Comparison of ENCODE assay signal across 11 mouse cellular contexts in the genomic region with DNA sequence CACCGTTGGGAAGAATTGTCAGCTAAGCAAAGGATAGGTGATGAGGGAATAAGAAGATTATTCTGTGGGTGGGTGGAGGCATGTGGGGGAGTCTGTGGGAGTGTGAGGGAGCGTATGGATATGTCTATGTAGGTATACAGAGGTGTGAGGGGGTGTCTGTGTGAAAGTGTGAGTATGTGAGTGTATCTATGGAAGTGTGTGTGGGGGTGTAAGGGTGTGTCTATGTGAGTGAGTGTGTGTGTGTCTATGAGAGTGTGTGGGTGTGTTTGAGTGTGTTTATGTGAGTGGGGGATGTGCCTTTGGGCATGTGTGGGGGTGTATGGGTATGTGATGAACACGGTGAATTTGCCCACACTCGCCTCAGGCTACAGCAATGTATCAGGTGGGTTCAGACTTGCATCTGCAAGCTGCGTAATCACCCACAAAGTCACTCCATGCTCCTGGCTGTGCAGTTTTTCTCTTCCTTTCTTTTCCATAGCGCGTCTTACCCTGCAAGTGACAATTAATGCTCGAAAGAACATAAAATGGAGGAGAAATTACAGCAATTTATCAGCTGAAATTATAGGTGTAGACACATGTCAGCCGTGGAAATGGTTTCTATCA.
"Had no signal": no experiment of that assay in that cellular context is flagged by ENCODE, and none has a peak within 500 bp of the region (broad histone marks: within the 10 kb centered on the region; RNA-seq: fewer than 3 reads in every experiment).

No protein-coding gene starts in this region.

- H3K9me3 ChIP-seq: kidney, embryonic 15.5 days; limb, embryonic 10.5 days; liver, embryonic 15.5 days; midbrain, embryonic 15.5 days had no signal

- ATAC-seq: lung, postnatal 0 days; midbrain, embryonic 15.5 days had no signal

- H3K27ac ChIP-seq: kidney, embryonic 15.5 days; limb, embryonic 10.5 days; liver, embryonic 15.5 days; midbrain, embryonic 15.5 days; stomach, postnatal 0 days had no signal

- H3K9ac ChIP-seq: kidney, embryonic 15.5 days; liver, embryonic 15.5 days; midbrain, embryonic 15.5 days had no signal

- DNase-seq: lung, adult 2 months; lung, postnatal 36 days; retina, postnatal 1 day; right cerebral cortex, postnatal 25 days had no signal

- H3K4me1 ChIP-seq: limb, embryonic 10.5 days; liver, embryonic 15.5 days had no signal

- H3K4me3 ChIP-seq: kidney, embryonic 15.5 days; limb, embryonic 10.5 days; liver, embryonic 15.5 days; midbrain, embryonic 15.5 days had no signal

- H3K27me3 ChIP-seq: liver, embryonic 15.5 days; midbrain, embryonic 15.5 days had no signal

- H3K4me2 ChIP-seq: kidney, embryonic 15.5 days; liver, embryonic 11.5 days; liver, embryonic 15.5 days; midbrain, embryonic 15.5 days had no signal

- H3K36me3 ChIP-seq: kidney, embryonic 15.5 days; limb, embryonic 10.5 days; liver, embryonic 15.5 days; midbrain, embryonic 15.5 days had no signal
